Mouse (Mus musculus) 416B (cell line): ENCODE measurements around the gene Trim38.

Experiments
- DNase-seq: peaks from one replicate; pipeline ENCODE4 v3.0.0; 2011; ENCODE audit warnings: low read depth

Gene Trim38

DNA sequence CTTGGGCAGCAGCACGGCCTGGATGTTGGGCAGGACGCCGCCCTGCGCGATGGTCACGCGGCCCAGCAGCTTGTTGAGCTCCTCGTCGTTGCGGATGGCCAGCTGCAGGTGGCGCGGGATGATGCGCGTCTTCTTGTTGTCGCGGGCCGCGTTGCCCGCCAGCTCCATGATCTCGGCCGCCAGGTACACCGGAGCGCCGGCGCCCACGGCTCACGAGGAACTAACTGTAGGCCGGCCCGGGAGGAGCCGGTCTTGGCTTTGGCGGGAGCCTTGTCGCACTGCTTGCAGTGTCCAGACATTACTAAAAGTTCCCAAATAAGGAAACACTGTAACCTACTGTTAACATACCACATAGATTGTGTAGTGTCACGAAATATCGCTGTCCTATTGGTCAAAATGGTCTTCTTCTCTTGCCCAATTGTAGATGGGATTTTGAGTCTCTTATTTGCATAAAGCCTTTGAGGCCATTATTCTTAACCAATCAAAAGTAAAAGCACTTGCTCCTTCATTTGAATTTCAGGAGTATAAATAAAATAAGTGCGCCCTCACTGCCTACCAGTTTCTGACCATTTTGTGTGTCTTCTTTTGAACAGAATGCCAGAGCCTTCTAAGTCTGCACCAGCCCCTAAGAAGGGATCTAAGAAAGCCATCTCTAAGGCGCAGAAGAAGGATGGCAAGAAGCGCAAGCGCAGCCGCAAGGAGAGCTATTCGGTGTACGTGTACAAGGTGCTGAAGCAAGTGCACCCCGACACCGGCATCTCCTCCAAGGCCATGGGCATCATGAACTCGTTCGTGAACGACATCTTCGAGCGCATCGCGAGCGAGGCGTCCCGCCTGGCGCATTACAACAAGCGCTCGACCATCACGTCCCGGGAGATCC lies 23.3 kb upstream of the Trim38 start, which contains the start of gene Hist1h2bb:
Hist1h2bb (plus strand) TSS at position 534 of the 880 bp plus-strand sequence.
- DNase-seq = peak; percentile 100

DNA sequence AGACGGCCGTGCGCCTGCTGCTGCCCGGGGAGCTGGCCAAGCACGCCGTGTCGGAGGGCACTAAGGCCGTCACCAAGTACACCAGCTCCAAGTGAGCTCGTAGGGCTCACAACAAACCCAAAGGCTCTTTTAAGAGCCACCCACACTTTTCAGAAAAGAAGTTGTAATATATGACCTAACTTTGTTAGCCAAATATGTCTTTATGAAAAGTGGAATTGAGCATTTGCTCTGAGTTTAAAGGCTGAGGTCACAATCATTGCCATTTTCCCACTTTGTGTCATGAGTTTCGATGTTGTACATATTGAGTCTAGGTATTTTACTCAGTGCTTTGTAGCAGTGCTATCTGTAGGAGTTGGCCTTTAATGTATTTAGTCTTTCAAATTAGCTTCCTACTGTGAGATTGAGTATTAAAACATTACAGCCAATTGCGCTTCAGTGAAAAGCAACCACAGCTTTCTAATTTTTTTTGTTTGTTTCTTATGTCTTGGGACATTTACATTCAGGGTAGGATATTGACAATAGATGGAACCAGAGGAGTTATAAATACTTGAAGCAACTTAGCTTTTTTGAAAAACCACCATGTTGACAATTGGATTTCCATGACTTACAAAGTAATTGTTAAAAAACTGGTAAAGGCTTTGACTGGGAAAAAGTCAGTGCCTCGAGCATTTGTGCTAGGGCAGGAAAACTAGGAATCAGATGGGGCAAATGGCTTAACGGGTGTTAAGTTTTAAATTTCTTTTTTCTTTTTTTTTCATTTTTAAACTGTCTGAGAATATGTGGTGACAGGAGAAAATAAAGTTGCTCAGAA lies 22.4 kb upstream of the Trim38 start:
- peak; percentile 89 for DNase-seq

DNA sequence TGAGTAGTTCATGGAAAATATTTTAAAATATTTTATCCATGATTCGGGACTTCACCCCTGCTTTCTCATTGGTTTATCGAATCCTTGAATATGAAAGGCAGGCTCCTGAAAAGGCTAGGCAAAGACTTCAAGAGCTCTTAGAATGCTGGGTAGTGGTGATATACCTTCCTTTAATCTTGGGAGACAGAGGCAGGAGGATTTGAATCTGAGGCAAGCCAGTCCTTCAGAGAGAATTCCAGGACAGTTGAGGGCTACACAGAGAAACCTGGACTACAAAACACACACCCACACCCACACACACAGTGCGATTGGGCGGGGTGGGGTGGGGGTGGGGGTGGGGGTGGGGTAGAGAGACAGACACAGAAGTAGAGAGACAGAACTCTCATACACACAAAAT lies 21.8 kb upstream of the Trim38 start:
- peak; percentile 67 for DNase-seq

DNA sequence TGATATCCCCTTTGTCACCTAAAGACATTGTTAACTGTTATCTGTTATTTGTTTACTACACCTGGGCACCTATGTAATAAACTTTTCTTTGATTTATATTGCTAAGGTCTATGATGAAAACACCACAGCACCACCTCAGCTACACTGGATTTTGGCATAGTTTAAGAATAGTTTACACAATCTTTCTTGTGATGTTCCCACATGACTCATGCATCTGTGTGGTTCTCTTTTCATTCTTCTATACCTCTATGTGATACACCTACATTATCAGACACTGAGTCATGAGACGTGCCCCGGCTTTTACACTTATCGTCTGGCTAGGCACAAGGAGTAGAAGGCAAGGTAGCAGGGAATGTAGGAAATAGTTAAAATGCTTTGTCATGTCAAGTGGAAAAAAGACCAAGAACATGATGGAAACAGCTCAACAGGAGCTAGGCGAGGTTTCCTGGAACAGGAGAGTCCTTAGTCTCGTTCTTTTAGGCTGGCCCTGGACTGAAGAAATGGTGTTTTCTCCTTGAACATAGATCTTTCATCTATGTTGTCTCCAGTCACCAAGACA lies 20.1 kb upstream of the Trim38 start:
- DNase-seq = peak; percentile 44

DNA sequence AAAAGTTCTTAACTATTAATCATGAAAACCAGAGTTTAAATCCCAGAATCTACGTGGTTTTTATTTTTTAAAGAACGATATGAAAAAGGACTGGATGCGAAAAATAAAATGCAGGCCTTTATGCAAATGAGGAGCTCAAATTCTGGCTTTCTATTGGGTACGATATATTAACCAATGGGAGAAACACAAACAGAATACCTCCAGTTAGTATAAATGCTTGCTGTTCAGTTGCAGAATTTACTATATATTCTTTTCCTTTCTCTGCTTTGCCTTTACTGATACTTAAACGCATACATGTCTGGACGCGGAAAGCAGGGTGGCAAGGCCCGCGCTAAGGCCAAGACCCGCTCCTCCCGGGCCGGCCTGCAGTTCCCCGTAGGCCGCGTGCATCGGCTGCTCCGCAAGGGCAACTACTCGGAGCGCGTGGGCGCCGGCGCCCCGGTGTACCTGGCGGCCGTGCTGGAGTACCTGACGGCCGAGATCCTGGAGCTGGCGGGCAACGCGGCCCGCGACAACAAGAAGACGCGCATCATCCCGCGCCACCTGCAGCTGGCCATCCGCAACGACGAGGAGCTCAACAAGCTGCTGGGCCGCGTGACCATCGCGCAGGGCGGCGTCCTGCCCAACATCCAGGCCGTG lies 18.8 kb upstream of the Trim38 start, which contains the start of gene Hist1h2ab:
Hist1h2ab (plus strand) TSS at position 288 of the 639 bp plus-strand sequence.
- DNase-seq = peak; percentile 97

GRCm38 (mm10) chr13:23751478-23751956 lies 18.2 kb upstream of the Trim38 start:
- no peak for DNase-seq

- DNase-seq = peak; percentile 100
Measured at GRCm38 (mm10) chr13:23752067-23752741, 17.5 kb upstream of the Trim38 start, which contains the start of gene Hist1h3b. Gene Hist1h3b (plus strand): TSS chr13:23752267.

DNA sequence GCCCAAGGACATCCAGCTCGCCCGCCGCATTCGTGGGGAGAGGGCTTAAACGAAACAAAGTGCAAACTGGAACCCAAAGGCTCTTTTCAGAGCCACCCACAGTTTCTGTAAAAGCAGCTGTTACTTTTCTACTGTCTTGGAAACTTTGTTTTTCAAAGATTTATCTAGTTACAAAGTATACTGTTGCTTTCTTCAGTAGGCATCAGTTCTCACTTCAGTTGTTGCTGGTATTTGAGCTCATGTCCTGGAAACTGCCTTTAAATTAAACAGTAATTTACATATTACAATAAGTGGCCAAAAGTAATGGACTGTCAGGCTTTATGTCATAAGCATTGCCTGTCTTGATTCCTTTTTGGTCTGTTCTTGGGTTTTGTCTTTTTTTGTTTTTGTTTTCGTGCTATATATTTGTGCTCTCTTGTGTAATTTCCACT lies 17.0 kb upstream of the Trim38 start:
- DNase-seq = peak; percentile 79

DNA sequence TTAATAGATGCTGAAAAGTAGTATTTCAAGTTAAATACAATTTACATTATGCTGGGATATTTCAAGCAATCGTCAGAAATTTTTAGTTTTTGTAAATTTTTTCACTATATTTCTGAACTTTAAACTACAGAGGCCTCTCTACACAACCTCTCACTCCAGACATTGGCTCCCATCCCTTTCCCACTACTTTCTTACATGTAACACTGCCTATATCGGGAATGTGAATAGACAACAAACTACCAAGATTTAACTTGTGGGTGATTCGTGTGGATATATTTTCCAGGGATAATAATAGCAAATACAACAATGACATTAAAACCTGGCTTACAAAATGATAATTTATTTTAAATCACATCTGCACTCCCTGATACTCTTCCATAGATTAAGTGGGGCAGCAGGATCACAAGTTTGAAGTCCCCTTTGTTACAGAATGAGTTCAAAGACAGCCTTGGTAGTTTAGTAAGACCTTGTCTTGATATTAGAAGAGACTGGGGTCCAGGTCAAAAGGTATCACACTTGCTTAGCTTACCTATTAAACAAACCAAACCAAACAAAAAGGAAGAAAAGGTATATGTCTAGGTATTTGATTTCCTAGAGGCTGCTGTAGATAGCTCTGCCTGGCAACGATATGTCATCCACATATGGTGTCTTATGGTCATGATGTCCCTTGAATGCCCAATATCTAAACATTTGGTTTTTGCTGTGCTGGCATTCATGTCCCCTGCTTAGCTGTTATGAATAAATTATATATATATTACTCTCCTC lies 16.2 kb upstream of the Trim38 start:
- peak; percentile 59 for DNase-seq

DNA sequence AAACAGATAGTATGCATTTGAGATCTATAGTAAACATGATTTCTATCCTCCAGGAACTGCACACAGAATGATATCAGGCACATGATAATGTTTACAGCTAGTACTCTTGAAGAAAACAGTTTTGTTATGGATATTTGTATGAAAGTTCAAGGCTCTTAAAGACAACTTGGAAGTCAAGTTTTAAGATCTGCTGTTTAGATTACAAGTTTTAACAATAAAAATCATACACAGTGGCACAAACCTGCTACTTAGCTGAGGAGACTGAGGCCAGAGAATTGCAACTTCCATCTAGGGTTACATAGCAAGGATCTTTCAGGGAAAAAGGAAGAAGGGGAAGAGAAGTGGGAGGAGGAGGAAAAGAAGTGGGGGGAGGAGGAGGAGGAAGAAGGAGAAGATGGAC lies 14.7 kb upstream of the Trim38 start:
- no peak for DNase-seq

DNA sequence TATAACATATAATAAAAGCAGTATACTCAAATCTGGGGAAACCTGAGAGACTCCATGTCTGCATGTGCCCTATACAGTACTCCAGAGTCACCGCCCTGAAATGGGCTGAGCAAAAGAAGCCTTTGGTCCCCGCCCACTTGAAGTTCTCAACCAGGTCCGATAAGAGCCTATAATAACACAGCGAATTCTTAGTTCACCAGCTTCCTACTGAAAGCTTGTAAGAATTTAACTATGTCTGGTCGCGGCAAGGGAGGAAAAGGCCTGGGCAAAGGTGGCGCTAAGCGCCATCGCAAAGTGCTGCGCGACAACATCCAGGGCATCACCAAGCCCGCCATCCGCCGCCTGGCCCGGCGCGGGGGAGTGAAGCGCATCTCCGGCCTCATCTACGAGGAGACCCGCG lies 12.9 kb upstream of the Trim38 start, which contains the start of gene Hist1h4b:
Hist1h4b (plus strand) TSS at position 224 of the 400 bp plus-strand sequence.
- DNase-seq = peak; percentile 99

DNA sequence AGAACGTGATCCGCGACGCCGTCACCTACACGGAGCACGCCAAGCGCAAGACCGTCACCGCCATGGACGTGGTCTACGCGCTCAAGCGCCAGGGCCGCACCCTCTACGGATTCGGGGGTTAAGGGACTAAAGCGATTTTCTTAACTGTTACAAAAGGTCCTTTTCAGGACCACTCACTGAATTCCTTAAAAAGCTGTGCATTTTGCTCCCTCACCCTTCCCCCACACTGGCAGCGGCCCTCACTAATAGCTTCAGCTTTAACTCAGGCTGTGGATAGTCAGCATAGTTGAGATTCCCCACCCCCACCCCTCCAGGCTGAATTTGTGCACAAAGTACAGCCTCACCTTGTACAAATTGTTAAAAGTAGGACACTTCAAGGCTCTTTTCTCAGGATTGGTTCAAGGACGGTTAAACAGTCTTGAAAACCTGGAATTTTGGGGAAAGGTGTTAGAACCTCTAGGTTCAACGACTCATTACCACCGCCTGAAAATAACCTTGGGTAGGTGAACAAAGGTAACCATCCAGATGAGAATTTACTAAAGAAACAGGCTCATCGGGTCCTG lies 12.4 kb upstream of the Trim38 start:
- peak; percentile 91 for DNase-seq

DNA sequence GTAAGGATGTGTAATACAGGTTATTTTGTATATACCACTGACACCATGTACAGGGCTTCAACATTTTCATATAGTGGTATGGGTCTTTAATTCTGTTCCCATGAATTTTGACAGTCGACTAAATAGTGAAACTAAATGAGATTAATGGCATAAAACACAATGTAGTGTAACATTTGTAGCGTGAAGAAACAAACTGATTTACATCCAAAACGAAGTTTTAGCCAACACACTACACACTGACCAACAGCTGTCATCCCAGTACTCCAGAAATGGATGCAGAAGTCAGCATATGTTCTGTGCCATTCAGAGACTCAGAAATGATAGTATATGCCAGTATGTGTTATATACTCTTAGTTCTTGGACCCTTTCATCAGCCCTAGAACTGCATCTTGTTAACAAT lies 11.8 kb upstream of the Trim38 start:
- DNase-seq = peak; percentile 55

DNA sequence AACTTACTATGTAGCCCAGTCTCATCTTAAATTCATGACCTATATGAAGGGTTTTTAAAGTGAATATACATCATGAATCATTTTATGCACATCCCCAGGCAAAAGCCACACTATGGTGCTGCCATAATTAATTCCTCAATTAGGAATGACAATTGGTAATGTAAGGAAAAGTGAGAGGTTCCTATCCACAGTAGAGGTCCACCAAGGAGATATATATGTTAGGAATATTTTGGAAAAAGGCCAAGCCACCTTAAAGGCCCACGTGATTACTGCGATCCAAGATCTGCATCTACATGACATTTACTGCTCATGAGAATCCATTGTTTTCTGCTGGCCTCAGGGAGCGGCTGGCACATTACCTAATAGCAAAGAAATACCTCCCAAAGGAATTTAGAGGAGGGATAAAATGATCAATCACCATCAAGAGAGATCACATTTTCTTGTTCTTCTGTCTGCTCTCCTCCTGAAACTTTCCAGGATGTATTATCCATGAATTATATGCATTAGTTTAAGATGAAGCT lies 10.4 kb upstream of the Trim38 start:
- DNase-seq = peak; percentile 19

DNA sequence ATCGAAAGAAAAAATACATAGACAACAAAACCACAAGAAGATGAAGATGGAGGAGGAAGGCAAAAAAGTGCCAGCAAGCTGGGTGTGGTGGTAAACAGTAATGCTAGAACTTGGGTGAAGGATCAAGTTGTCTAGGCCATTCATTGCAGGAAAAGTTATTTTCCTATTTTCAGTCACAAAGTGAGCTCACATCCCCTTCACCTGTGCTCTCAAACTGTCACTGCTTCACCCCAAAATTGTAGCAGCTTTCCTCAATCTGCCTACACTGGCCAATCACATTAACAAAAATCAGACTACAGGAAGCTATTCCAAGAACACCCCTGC lies 9.8 kb upstream of the Trim38 start:
- no peak for DNase-seq

DNA sequence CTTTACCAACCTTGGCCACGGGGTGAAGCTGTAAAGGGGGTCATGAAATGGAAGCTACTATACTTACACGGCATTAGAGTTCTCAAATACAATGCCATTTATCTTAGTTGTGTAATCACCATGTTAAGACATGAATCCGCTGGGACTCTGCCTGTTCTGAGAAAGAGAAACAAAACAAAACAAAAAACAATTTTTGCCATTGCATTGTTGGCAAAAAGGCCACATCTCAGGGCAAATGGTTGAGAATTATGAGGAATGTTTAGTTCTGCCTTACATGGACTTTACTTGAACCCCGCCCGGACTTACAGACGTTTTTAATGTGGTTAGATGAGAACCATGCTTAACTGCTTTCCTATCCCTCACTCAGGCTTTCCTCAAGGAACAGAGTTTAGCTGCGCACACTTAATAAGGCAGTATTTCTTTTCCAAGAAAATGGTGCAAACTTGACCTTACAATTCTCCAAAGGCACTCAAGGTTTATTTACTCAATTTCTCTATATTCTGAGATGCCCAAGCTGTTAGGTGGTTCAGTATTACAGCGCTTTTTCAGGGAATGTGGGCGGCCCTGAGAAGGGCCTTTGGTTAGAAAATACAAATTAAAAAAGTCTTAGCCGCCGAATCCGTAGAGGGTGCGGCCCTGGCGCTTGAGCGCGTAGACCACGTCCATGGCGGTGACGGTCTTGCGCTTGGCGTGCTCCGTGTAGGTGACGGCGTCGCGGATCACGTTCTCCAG lies 9.3 kb upstream of the Trim38 start:
- peak; percentile 94 for DNase-seq

DNA sequence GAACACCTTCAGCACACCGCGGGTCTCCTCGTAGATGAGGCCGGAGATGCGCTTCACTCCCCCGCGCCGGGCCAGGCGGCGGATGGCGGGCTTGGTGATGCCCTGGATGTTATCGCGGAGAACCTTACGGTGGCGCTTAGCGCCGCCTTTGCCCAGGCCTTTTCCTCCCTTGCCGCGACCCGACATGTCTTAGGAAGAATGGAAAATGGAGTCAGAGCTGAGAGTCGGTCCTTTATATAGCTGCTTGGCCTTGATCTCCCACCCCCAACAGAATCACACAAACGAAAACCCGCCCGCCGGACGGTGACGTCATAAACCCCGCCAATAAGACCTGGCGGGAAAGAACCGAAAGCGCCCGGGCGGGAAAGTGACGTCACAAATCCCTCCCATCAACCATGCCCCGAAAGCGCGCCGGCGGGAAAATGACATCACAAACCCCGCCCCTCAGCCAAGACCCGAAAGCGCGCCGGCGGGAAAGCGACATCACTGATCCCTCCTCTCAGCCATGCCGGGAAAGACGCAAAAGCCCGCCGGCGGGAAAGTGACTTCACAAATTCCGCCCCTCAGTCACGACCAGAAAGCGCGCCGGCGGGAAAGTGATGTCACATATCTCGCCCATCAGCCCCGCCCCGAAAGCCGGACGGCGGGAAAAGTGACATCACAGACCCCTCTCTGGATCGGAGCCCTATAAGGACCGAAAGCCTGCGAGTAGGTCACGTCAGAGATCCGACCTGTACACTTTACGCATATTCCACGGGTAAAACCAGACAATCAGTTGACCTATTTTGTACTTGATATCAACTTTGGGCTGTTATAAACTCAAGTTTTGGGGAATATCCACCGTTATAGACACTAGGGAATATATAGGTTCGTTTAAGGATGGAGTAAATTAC lies 8.5 kb upstream of the Trim38 start, which contains the start of gene Hist1h4a:
Hist1h4a (minus strand) TSS at position 259 of the 893 bp plus-strand sequence.
- DNase-seq = peak; percentile 100
